Mouse (Mus musculus) midbrain, postnatal 0 days (tissue): ENCODE results near the gene Drosha. TPM values are rescaled to one million over a fixed set of nuclear protein-coding genes. Genes with fewer than 3 reads are reported as not detected.
A peak's percentile ranks its signal among the peaks of the same experiment; 100 is the strongest.

Experiments
- ATAC-seq: fragments of 200-750 bp; cut with Nextera tagmentation; 2 replicates; pipeline ENCODE4 v1.8.0; 2017; ENCODE audit warnings: moderate number of reproducible peaks, mild to moderate bottlenecking, moderate TSS enrichment, moderate library complexity; ENCODE audit not compliant: low FRiP score
- DNase-seq: peaks from one replicate; pipeline ENCODE4 v3.0.0-alpha.2; 2015; ENCODE audit warnings: low spot score
- H3K27ac ChIP-seq: fragments of 300-500 bp; sonication (generic); 2 replicates; pipeline ENCODE4 v1.5.1; 2014; ENCODE audit warnings: low read depth, mild to moderate bottlenecking, low read length, mixed read lengths
- H3K27me3 ChIP-seq: fragments of 300-500 bp; sonication (generic); 2 replicates; pipeline ENCODE4 v1.6.1; 2014; ENCODE audit warnings: low read length, control low read depth, mixed read lengths; ENCODE audit not compliant: insufficient read depth
- H3K36me3 ChIP-seq: fragments of 300-500 bp; sonication (generic); 2 replicates; pipeline ENCODE4 v1.6.1; 2014; ENCODE audit warnings: low read length, control low read depth, mixed read lengths; ENCODE audit not compliant: insufficient read depth
- H3K4me1 ChIP-seq: fragments of 300-500 bp; sonication (generic); 2 replicates; pipeline ENCODE4 v1.6.1; 2014; ENCODE audit warnings: mild to moderate bottlenecking, control low read depth, antibody characterized with exemption, low read length, mixed read lengths; ENCODE audit not compliant: insufficient read depth
- H3K4me2 ChIP-seq: fragments of 300-500 bp; sonication (generic); 2 replicates; pipeline ENCODE4 v1.6.1; 2014; ENCODE audit warnings: low read depth, mild to moderate bottlenecking, low read length, mixed read lengths; ENCODE audit not compliant: poor library complexity, severe bottlenecking
- H3K4me3 ChIP-seq: fragments of 300-500 bp; sonication (generic); 2 replicates; pipeline ENCODE4 v1.5.1; 2014; ENCODE audit warnings: low read depth, mild to moderate bottlenecking, low read length, moderate library complexity
- H3K9ac ChIP-seq: fragments of 300-500 bp; sonication (generic); replicated peaks from 2 replicates; pipeline ENCODE4 v1.6.1; 2014; ENCODE audit warnings: mild to moderate bottlenecking, low read length, moderate library complexity, mixed read lengths; ENCODE audit not compliant: poor library complexity, severe bottlenecking
- H3K9me3 ChIP-seq: fragments of 300-500 bp; sonication (generic); 2 replicates; pipeline ENCODE4 v1.6.1; 2016; ENCODE audit warnings: low read length, control low read depth
- CTCF ChIP-seq: IDR thresholded peaks from 2 replicates; pipeline ENCODE4 v1.5.1; 2016; ENCODE audit warnings: antibody characterized with exemption, mild to moderate bottlenecking
- WGBS: fragments of 180-500 bp; shearing (Covaris S2); extraction: QIAGEN DNeasy Blood & Tissue Kit; methylation state at CpG from one replicate; pipeline ENCODE4 v1.1.7; 2014; 5-methylcytosine and 5-hydroxymethylcytosine counted together
- polyA plus RNA-seq: library from polyadenylated mRNA; unstranded; fragments of >200 nt; fragmentation: Nextera tagmentation; extraction: Ambion mirVana; gene quantifications from 2 replicates; pipeline ENCODE4 v1.2.1, GENCODE M21; 2015
- total RNA-seq: library from RNA; depleted of rRNA; stranded (reverse); fragments of >200 nt; gene quantifications from 2 replicates; pipeline ENCODE4 v1.2.3, GENCODE M21; 2014

Drosha gene
- total and polyA plus RNA-seq, 2 experiments from 2014 or later: 41.5 to 44.8 TPM

- ATAC-seq (no peak), DNase-seq (no peak)
- H3K4me3 ChIP-seq: no peak overlapping the region
- H3K9me3 ChIP-seq: no peaks in the 10 kb centered on the region
- 94% methylated on average over 10 of the region's 10 CpGs for WGBS
- H3K27ac ChIP-seq: no peak overlapping the region
- H3K4me1 ChIP-seq: no peaks in the 10 kb centered on the region
- no peak for TF ChIP-seq CTCF
- no peak overlapping the region for H3K4me2 ChIP-seq
- H3K27me3 ChIP-seq: no peaks in the 10 kb centered on the region
- no peak overlapping the region for H3K9ac ChIP-seq
- H3K36me3 ChIP-seq: peaks cover 29% of the 10 kb centered on the region
These were observed 17.5 kb upstream of the Drosha start for GRCm38 (mm10) chr15:12807088-12807487.

GRCm38 (mm10) chr15:12809305-12809704, 15.3 kb upstream of the Drosha start:
- DNase-seq (no peak), ATAC-seq (no peak)
- no peaks in the 10 kb centered on the region for H3K9me3 ChIP-seq
- no peaks in the 10 kb centered on the region for H3K4me1 ChIP-seq
- no peak overlapping the region for H3K4me3 ChIP-seq
- no peak overlapping the region for H3K4me2 ChIP-seq
- H3K27me3 ChIP-seq: no peaks in the 10 kb centered on the region
- H3K36me3 ChIP-seq: peaks cover 42% of the 10 kb centered on the region
- H3K27ac ChIP-seq: no peak overlapping the region
- H3K9ac ChIP-seq: no peak overlapping the region
- 93% methylated on average over 6 of the region's 6 CpGs for WGBS
- TF ChIP-seq CTCF: no peak

- H3K4me2 ChIP-seq: no peak overlapping the region
- no peaks in the 10 kb centered on the region for H3K4me1 ChIP-seq
- no peak for TF ChIP-seq CTCF
- no peaks in the 10 kb centered on the region for H3K9me3 ChIP-seq
- no peak overlapping the region for H3K9ac ChIP-seq
- no peaks in the 10 kb centered on the region for H3K27me3 ChIP-seq
- H3K36me3 ChIP-seq: peaks cover 63% of the 10 kb centered on the region
- no peak overlapping the region for H3K27ac ChIP-seq
- H3K4me3 ChIP-seq: no peak overlapping the region
- DNase-seq (no peak), ATAC-seq (no peak)
- WGBS: 94% methylated on average over 11 of the region's 11 CpGs
These were observed 12.0 kb upstream of the Drosha start for GRCm38 (mm10) chr15:12812646-12813045.

- H3K27ac ChIP-seq: no peak overlapping the region
- ATAC-seq (no peak), DNase-seq (no peak)
- no peaks in the 10 kb centered on the region for H3K9me3 ChIP-seq
- H3K9ac ChIP-seq: no peak overlapping the region
- H3K4me2 ChIP-seq: no peak overlapping the region
- peaks cover 58% of the 10 kb centered on the region for H3K36me3 ChIP-seq
- WGBS: 96% methylated on average over 8 of the region's 8 CpGs
- no peaks in the 10 kb centered on the region for H3K27me3 ChIP-seq
- TF ChIP-seq CTCF: no peak
- H3K4me3 ChIP-seq: no peak overlapping the region
- no peaks in the 10 kb centered on the region for H3K4me1 ChIP-seq
These were observed 7.0 kb upstream of the Drosha start for GRCm38 (mm10) chr15:12817592-12817991.

GRCm38 (mm10) chr15:12822416-12823395, 1.9 kb upstream of the Drosha start:
- peaks cover 11% of the 10 kb centered on the region for H3K4me1 ChIP-seq
- H3K4me3 ChIP-seq: no peak overlapping the region
- no peak overlapping the region for H3K4me2 ChIP-seq
- TF ChIP-seq CTCF: no peak
- DNase-seq: no peak
- no peak overlapping the region for H3K9ac ChIP-seq
- WGBS: 73% methylated on average over 9 of the region's 9 CpGs
- H3K36me3 ChIP-seq: peaks cover 23% of the 10 kb centered on the region
- H3K27me3 ChIP-seq: no peaks in the 10 kb centered on the region
- no peak for ATAC-seq
- H3K9me3 ChIP-seq: no peaks in the 10 kb centered on the region
- H3K27ac ChIP-seq: no peak overlapping the region

GRCm38 (mm10) chr15:12823455-12824119, 1.0 kb upstream of the Drosha start:
- Histone ChIP-seq H3K36me3 (peaks cover 19% of the 10 kb centered on the region), H3K4me3 (peak overlapping the region; percentile 91), H3K4me1 (peaks cover 11% of the 10 kb centered on the region), H3K9me3 (no peaks in the 10 kb centered on the region), H3K4me2 (peak overlapping the region; percentile 66), H3K27ac (no peak overlapping the region), H3K9ac (peak overlapping the region; percentile 94), H3K27me3 (no peaks in the 10 kb centered on the region)
- DNase-seq (no peak), ATAC-seq (no peak)
- TF ChIP-seq CTCF: no peak
- WGBS: 96% methylated on average over 2 of the region's 2 CpGs
